Mouse (Mus musculus): ENCODE results near the gene Ifnlr1.
"Not testable (repeated sequence)": the region's sequence is repeated elsewhere in the genome, so short reads cannot be mapped to it uniquely, and the experiment has no call there.

Ifnlr1 gene

DNA sequence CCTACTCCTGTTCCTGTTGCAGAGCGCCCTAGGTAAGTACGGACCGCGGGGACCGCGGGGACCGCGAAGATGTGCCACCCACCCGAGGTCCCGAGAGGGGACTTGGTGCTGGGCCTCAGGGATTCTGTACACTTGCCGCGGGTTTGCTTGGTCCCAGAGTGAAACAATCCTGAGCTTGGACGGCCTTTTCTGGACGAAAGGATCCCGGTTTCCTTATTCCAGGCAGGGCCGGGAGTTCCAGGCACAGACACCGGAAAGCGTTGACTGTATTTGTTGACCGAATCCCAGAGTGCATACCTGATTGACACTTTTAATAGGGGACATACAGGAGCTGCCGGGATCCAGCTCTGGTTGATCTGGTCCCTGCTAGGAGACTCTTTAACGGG lies 474 bp downstream of the Ifnlr1 start:
- DNase-seq = peak; percentile 23

DNA sequence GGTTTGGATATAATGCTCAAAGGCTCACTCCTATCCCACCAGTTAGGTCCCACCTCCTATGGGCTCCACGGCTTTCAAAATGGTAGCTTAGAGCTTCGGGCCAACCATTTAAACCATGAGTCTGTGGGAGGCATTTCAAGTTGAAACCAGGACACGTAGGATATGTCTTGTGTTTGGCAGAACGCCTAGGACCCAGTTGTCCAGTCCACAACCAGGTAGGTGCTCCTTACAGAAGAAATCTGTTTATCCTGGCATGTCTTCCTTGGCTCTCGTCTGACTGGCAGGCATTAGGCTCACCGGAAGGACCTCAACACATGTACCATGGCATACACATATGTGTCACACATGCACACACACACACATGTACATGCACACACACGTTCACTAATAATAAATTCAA lies 3.7 kb downstream of the Ifnlr1 start:
- DNase-seq = no peak

DNA sequence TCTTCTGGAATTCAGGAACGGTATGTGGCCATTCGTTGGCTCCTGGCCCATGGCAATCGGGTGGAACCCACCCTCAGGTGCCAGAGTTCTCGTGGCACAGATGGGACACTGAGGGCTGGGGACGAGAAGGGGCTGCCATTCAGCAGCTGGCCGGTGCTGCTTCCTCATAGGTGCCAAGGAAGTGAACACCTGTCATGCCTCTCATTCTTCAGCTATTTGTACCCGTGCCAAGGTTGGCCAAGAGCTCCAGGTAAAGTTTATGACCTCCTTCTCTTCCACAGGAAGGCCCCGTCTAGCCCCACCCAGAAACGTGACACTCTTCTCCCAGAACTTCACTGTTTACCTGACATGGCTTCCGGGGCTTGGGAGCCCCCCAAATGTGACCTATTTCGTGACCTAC lies 4.2 kb downstream of the Ifnlr1 start:
- DNase-seq = no peak

DNA sequence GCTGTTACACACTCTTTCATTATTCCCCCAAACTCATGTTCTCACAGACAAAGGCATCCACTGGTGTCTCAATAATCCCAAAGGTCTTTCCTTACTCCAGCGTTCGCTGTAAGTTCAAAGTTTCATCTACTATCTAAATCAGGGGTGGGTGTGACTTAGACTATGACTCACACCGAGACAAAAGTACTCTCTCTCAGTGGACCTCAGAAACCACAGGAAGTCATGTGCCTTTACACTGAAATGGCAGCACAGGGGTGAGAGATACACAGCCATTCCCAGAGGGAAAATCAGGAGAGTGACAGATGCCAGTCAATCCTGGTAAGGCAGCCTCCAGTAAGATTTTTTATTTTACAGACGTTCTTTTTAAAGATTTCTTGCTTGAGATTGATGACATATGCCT lies 6.8 kb downstream of the Ifnlr1 start:
- DNase-seq = no peak

DNA sequence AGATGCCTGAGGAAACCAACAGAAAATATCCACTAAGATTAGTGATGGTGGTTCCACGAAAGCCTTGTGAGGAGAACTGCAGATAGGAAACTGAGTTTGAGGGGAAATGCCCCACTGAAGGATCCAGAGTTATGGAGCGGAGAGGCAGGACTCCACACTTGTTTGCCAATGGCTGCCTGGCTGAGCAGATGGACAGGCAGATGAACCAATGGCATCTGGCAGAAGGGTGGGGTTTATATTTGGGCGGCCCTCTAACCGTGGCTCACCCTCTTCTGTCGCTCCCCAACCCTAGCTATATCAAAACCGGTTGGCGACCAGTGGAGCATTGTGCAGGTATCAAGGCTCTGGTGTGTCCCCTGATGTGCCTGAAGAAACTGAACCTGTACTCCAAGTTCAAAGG lies 12.4 kb downstream of the Ifnlr1 start:
- no peak for DNase-seq

DNA sequence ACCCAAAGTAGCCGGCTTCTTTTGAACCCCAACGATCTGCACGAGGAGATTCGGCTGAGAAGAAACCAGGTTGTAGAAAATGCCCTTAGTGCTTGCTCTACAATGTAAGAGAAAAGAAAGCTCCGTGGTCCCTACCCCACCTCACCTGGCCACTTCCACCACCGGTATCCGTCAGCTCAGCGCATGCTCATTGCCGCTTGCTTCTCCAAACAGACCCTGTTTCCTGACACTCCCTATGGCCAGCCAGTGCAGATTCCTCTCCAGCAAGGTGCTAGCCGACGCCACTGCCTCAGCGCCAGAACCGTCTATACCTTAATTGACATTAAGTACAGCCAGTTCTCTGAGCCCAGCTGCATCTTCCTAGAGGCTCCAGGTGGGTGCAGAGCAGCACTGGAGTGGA lies 17.4 kb downstream of the Ifnlr1 start:
- DNase-seq = no peak

DNA sequence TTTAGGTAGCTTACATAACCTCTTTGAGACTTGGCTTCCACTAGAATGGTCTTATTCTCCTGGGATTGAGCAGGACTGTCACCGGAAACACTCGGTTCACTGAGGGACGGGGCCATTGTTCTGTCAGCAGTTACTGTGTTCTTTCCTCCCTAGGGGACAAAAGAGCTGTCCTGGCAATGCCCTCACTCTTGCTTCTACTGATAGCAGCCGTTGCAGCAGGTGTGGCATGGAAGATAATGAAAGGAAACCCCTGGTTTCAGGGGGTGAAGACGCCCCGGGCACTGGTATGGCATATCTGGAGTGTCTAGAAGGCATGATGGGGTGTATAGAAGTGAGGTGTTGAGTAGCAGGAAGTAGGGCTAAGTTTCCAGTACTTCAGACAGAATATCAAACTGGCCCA lies 17.9 kb downstream of the Ifnlr1 start:
- no peak for DNase-seq

DNA sequence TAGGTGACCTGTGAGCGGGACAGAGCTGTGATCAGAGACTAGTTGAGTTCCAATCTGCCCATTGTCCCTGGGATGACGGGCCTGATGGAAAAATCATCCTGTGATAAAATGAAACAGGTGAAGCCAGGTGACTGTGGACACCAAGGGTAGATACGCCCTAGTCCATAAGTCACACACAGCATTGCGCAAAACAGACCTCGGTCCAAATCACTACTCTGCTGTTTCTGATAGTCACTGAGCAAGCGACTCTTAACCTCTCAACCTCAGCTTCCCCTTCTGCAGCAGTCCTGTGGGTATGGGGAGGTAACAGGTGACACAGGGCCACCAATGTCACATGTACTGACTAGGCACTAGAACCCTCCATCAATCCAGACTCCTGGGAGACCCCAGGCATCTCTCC lies 20.0 kb downstream of the Ifnlr1 start:
- DNase-seq = no peak

DNA sequence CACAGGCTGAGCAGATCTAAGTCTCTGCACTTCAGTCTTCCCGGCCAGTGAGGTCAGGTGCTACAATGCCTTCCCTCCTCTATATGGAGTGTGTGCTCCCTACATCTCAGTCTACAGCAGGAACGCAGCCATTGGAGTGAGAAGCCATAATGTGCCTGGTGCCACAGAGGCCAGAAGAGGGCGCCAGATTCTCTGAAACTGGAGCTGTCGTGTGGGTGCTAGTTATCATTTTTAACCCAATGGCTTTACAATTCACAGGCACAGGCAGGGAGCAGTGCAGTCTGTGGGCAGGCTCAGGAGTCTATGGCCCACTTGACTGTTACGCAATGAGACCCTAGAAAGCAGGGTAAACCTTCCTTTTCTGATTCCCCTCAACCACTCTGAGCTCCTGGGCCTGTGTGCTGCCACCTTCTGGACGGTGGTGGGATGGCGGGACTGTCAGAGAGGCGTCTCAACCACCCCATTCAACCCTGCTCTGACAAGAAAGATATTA lies 23.0 kb downstream of the Ifnlr1 start:
- peak; percentile 82 for DNase-seq

DNA sequence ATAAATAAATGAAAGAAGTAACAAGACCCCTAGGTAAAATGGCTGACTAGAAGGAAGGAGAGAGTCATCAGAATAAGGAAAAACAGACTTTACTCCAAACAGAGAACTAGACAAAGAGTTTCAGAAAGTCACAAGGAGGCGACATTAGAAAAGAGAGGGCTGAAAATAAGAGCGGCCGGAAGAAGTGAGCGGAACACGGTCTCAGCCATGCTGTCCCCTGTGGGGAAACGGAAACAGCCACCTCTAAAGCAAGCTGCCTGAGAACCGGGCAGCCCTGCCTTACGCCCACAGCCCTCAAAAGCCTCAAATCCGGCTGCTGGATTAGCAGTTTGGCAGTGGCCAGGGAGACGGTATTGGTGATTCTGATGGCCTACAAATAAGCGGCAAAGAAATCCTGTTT lies 23.5 kb downstream of the Ifnlr1 start:
- no peak for DNase-seq

DNA sequence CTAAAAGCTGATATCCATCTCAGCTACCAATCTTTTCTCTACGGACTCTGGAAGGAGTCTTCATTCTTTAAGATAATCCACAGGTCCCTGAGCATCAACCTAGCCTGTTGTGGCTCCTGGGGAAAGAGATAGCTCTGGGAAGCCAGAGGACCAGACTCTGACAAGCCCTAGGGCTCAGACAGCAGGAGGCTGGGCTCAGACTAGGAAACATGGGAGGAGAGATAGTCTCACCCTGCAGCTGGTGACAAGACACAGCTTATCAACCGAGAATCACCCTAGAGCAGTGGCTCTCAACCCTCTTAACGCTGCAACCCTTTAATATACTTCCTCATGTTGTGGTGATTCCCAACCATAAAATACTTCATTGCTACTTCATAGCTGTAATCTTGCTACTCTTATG lies 24.3 kb downstream of the Ifnlr1 start:
- no peak for DNase-seq

DNA sequence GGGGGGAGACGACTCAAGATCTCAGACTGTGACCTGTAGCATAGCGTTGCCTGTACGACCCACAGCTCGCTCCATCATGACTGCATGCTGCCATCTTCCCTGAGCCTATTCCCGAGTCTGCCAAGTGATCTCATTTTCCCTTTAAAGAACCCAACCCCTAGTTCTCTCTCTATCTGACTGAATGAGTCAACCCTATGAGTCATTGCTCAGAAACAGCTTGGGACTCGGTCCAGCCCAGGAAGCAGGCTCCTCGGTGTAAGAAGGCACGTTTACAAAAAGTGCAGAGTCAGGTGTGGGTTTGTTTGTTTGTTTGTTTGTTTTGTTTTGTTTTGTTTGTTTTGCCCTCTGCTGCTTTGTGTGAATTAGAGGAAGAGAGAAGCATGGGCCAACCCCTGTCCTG lies 28.7 kb downstream of the Ifnlr1 start:
- DNase-seq = no peak

DNA sequence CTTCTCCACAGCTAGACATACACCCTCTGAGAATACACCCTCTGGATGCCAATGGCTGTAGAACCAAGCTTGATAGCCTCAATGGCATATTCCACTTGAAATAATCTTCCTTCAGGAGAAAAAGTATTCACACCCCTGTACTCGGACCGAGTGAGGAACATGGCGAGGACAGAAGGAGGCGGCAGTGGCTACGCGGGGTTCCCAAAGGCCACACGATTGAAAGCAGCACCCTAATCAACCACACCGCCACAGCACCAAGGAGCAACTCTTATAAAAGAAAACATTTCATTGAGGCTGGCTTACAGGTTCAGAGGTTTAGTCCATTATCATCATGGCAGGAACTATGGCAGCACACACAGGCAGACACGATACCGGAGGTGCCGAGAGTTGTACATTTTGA lies 30.4 kb downstream of the Ifnlr1 start:
- DNase-seq = not testable (repeated sequence)

DNA sequence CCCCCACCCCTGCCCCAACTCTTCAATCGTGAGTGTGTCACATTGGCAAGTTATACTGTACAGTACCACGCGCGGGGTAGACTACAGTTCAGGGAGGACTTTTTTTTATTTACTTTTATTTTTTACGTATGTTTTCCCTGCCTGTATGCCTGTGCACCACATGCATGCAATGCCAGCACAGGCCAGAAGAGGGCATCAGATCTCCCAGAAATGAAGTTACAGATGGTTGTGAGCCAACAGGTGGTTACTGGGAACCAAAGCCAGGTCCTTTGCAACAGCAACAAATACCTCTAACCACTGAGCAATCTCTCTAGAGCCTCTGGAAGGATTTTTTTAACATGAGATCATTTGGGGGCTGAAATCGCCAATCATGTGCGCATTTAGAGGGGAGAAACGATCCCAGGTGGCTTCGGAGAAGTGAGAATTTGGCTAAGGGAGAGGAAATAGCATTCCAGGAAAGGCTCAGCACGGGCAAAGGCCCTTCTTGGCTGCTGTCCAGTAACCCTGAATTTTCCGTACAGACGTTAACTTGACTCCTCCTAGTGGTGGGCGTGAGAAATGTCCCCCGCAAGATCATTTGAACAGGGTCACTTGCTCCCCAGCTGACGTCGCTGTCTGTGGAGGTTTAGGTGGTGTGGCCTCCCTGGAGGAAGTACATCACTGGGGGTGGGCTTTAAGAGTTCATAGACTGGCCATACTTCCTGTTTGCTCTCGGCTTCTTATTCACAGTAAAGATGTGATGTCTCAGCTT lies 36.6 kb downstream of the Ifnlr1 start:
- no peak for DNase-seq

DNA sequence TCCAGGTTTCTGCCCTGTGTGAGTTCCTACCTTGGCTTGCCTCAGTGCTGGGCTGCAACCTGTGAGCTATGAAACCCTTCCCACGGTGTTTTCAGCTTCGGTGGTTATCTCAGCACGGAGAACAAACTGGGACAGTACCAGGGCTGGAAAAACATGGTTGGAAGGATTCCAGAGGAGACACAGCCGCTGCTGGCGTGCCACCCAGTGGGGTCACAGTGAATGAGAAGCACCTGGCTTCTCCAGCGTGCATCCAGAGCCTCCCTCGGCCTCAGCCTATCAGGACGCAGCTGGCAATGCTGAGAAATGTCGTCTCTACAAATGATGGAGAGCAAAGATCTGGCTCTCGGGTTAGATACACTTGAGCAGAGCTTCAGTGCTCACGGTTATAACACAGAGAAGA lies 40.3 kb downstream of the Ifnlr1 start:
- no peak for DNase-seq

DNA sequence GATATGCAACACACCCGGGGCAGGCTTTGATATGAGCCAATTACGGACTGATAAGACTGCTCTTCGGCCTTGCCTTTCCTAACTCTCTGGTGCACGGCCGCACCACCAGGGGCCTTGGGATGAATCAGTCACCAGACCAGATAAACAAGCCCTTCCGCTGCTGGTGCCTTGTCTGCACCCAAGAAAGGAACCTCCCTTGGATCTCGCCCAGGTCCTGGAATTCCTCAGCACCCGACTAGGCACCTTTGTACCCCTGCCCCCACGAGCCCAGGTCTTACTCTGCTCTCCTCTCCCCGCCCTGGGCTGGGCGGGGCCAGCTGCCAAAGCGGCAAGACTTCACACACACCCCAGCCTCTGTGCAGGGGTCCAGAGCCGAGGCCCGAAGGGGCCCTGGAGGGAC lies 41.7 kb downstream of the Ifnlr1 start, which contains the start of gene Il22ra1:
Gene Il22ra1 (plus strand): TSS at position 356 of the 400 bp plus-strand sequence.
- no peak for DNase-seq

DNA sequence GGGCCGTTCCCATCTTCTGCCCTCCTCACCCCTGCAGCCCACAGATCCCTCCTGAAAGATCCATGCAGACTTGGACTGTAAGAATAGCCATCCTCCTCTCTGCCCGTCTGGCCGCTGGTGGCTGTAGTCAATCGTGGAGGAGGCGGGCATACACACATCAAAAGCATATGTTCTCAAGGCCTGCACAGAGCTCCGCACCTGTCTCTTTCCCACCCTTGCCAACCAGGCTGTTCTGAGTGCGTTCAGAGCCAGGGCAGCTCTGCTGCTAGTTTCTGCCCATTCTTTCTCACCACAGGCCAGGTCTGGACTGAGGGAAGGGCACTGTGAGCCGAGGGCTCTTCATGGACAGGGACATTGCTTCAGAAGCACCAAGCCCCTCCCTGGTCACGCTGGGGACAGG lies 44.1 kb downstream of the Ifnlr1 start:
- DNase-seq = no peak

DNA sequence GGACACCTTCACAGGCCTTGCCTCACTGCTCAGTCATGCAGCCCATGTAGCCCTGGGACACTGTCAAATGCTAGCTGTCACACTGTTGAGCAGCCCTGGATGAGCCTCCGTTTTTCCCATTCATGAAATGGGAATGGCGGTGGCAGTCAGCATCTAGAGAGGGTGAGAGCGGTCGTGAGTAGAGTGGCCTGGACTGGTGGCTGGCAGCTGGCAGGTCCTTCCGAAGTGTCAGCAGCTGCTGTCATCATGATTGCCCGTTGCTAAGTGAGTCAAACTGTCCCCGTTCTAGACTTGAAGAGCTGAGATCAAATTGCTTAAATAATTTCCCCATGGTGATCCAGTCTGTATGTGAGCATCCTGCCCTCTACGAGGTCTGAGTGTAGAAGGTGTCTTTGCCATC lies 44.9 kb downstream of the Ifnlr1 start:
- DNase-seq = no peak

DNA sequence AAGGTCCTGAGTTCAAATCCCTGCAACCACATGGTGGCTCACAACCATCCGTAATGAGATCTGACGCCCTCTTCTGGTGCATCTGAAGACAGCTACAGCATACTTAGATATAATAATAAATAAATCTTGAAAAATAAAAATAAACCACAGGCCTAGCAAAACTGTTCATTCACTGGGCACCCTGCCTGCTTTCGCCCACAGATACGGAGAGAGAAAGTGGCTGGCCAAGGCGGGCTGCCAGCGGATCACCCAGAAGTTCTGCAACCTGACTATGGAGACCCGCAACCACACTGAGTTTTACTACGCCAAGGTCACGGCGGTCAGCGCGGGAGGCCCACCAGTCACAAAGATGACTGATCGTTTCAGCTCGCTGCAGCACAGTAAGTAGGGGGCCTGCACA lies 47.8 kb downstream of the Ifnlr1 start:
- no peak for DNase-seq

DNA sequence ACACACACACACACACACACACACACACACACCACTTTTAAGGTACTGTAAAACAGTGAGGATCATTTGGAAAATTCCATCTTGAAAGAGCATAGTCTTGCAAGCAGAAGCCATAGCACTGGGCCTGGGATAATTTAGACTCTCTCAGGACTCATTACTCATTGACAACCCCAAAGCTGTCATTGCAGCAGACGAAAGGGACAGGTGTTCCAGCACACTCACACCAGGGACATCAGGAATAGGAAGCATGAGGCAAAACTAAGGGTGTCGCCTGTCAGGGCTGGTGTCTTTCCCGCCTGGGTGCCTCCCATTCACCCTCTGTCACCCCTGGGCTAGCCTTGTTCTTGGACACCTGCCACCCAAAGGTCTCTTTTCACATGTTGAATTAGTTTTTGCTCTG lies 50.8 kb downstream of the Ifnlr1 start:
- DNase-seq = no peak

DNA sequence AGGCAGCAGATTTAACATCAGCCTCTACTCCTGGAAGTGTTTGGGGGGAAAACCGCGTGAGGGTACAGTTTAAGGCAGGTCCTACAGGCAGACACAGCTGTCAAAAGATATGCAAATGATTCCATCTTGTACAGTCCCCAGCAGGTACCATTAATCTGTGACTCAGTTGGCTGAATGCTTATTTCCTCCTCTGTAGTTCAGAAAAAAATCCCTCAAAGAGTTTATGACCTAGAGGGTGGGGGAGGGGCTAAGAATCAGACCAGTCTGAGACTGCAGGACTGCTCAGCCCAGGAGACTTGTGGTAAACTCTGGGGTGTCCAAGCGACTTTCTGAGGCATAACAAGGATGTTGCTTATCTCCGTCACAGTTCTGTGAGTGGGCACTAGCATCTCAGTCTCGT lies 52.1 kb downstream of the Ifnlr1 start:
- DNase-seq = no peak

DNA sequence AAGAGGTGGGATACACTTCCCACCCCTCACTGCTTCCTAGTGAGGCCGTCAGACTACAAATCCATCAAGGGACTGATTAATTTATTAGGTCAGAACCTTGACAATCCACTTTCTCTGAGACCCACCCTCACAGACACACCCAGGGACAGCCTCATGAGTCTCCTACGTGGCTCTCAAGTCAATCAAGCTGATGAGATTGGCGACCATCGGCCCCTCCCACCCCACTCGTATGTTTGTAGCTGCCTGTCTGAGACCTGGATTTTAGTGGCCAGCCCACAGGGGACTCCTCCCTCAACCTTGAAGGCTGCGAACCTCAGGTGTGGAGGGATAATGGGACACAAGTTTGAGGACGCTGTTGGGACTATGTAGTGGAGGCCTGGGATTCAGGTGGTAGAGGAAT lies 53.1 kb downstream of the Ifnlr1 start:
- DNase-seq = no peak

DNA sequence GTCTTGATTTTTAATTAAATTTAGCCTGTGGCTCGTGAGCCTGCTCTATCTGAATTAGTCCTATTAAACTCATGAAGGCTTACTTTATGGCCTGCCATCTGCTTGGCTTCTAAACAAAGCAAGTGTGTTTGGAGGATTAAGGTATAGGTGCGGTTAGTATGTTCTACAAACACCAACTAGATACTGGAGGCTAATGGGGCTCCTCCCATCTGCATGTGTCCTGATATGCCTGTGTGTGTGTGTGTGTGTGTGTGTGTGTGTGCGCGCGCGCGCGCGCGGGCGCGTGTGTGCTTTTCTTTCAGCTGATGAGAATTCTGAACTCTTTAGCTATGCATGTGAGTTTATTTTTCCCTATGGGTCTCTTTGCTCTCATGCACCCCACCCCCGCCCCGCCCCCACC lies 53.6 kb downstream of the Ifnlr1 start:
- no peak for DNase-seq

DNA sequence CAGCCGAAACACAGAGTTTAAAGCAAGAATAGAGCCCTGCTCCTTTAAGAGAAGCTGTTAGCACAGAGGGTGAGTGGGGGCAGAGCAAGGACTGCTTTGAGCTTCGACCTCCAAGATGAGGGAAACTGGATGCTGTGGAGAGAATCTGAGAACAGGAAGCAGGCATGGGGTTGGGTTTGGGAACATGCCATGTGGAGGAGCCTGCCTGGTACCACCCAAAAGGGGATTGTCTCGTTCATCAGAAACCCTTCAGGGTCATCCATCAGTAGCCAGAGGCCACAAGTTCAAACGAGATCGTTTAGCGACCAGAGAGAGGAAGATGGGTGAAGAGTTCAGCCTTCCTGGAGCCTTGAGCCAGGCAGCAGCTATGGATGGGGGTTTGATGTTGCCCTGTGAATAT lies 57.4 kb downstream of the Ifnlr1 start:
- DNase-seq = no peak

DNA sequence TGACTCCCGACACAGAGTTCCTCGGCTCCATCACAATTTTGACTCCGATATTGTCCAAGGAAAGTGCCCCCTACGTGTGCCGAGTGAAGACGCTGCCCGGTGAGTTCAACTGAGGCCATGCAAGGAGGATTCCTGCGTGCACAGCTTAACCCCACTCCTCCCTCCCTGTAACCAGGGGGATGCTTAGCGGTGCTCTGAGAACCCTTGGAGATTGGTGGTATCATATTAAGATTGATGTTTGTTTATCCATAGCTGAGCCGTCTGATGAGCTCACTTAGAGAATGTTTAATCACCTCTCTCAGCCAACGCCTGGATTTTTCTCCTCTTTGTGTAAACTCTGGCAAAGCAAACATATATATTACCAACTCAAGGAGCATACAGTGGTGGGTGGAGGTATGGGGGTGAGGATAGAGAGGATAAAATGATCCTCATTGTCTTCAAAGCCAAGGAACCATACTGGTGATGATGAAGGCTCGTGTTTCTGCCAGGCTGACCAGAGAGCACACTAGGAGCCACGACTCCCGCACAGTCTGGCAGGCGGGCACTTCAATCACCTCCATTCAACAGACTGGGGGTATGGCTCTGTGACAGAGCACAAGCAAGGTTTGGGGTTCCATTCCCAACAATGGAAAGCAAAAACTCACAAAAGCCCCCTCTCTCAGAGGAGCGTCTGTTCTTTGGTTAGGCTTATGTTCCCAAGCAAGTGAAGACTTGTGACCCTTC lies 58.8 kb downstream of the Ifnlr1 start:
- no peak for DNase-seq
